Mouse (Mus musculus): ENCODE results near the gene Il20rb. TPM values are rescaled to one million over a fixed set of nuclear protein-coding genes. Genes with fewer than 3 reads are reported as not detected.

Il20rb gene
- polyA plus RNA-seq, 1 experiment from 2014 or later, result 1.5 TPM

DNA sequence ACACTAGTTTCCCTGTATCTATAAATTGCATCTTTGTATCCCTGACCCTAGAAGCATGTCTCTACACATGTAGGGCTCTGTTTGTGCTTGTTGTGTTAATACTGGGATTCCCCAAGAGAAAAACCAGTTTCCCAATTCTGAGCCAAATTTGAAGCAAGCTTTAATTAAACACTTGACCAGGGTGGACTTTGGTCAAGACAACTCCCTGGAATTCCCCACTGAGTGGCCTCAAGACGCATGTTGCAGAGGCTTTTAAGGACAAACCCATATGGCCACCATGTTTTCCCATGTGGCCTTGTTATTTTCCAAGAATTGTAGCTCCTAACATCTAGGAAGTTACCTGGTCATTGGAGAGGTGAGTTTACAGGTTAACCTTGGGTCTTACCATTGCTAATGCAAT lies 12.5 kb downstream of the Il20rb start:
- Histone ChIP-seq H3K27ac (ENCODE audit: low read length) (no peak overlapping the region), H3K36me3 (ENCODE audit: control insufficient read depth, insufficient read depth, low read length) (no peaks in the 10 kb centered on the region), H3K27me3 (ENCODE audit: control insufficient read depth, insufficient read depth, low read depth, low read length) (no peaks in the 10 kb centered on the region), H3K9ac (ENCODE audit: low read length) (no peak overlapping the region), H3K4me1 (replicated peaks; ENCODE audit: control insufficient read depth, insufficient read depth, low read length) (peaks cover 6% of the 10 kb centered on the region; the same call in 1 of the 2 replicates), H3K4me2 (ENCODE audit: low read depth, low read length) (no peak overlapping the region), H3K9me3 (ENCODE audit: control insufficient read depth, low read length) (peaks cover 5% of the 10 kb centered on the region), H3K4me3 (ENCODE audit: low read length) (no peak overlapping the region)
- ATAC-seq (ENCODE audit: low read depth), result no peak
- 94% methylated on average over 1 of the region's 1 CpGs for WGBS

DNA sequence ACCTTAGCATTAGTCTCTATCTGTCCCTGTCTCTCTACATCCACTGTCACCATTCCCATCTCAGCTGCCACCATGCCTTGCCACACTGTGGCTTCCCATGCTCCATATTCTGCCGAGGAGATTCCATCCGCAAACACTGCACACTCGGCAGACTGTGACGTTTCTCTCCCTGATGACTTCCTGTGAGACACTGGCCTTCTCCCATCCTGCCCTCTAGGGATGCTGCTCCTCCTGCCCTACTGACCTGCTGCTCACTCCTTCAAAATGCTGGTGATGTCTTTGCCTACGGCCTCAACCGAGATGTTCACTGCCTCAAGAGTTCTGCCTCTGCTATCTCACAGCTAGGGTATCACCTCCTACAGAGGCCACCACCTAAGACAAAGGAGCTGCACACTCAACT lies 13.2 kb downstream of the Il20rb start:
- no peak overlapping the region for H3K4me2 ChIP-seq (ENCODE audit: low read depth, low read length)
- 66% methylated on average over 6 of the region's 6 CpGs for WGBS
- H3K9ac ChIP-seq (ENCODE audit: low read length), result no peak overlapping the region
- no peaks in the 10 kb centered on the region for H3K36me3 ChIP-seq (ENCODE audit: control insufficient read depth, insufficient read depth, low read length)
- H3K9me3 ChIP-seq (ENCODE audit: control insufficient read depth, low read length), result peaks cover 5% of the 10 kb centered on the region
- H3K4me3 ChIP-seq (ENCODE audit: low read length), result no peak overlapping the region
- H3K27me3 ChIP-seq (ENCODE audit: control insufficient read depth, insufficient read depth, low read depth, low read length), result no peaks in the 10 kb centered on the region
- no peak overlapping the region for H3K27ac ChIP-seq (ENCODE audit: low read length)
- peaks cover 6% of the 10 kb centered on the region; the same call in 1 of the 2 replicates for H3K4me1 ChIP-seq (replicated peaks; ENCODE audit: control insufficient read depth, insufficient read depth, low read length)
- no peak for ATAC-seq (ENCODE audit: low read depth)

DNA sequence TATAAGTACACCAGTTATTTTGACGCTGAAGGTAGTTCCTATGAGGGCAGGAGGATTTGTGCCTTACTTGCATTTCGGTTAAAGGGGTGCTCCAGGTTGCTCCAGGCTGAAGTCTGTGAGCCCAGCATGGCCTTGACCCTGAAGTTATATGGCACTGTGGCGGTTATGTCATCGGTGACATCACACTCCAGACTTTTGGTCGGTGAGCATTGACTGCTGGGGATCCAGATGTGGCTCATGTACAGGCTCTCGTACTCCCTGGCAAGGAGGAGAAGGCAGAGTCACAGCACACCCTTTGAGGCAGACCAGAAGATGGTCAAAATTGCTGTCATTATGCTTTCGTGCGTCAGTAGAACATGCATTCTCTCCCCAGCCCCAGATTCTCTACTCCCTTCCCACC lies 13.7 kb downstream of the Il20rb start:
- Histone ChIP-seq H3K9ac (ENCODE audit: low read length) (no peak overlapping the region), H3K4me3 (ENCODE audit: low read length) (no peak overlapping the region), H3K27me3 (ENCODE audit: control insufficient read depth, insufficient read depth, low read depth, low read length) (no peaks in the 10 kb centered on the region), H3K27ac (ENCODE audit: low read length) (no peak overlapping the region), H3K4me2 (ENCODE audit: low read depth, low read length) (no peak overlapping the region), H3K9me3 (ENCODE audit: control insufficient read depth, low read length) (peaks cover 5% of the 10 kb centered on the region), H3K4me1 (replicated peaks; ENCODE audit: control insufficient read depth, insufficient read depth, low read length) (peaks cover 6% of the 10 kb centered on the region), H3K36me3 (ENCODE audit: control insufficient read depth, insufficient read depth, low read length) (no peaks in the 10 kb centered on the region)
- ATAC-seq (ENCODE audit: low read depth), result no peak
- WGBS, result 89% methylated on average over 8 of the region's 8 CpGs

DNA sequence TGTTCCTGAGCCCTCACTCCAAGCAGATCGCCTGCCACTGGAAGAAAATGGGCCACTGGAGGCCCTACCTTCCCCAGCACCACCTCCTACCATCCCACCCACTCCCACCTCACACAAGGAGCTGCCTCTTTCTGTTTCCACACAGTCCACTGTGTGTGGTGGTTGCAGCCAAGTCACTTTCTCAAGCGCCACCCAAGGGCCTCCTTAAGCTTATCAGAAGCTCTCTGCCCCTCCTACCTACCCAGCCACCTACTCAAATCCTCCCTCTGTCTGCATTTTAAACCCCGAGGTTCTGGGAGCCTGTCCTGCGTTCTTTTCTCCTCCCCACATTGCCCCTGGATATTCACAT lies 15.0 kb downstream of the Il20rb start:
- Histone ChIP-seq H3K27me3 (ENCODE audit: control insufficient read depth, insufficient read depth, low read depth, low read length) (no peaks in the 10 kb centered on the region), H3K4me1 (replicated peaks; ENCODE audit: control insufficient read depth, insufficient read depth, low read length) (peaks cover 10% of the 10 kb centered on the region), H3K4me2 (ENCODE audit: low read depth, low read length) (no peak overlapping the region), H3K36me3 (ENCODE audit: control insufficient read depth, insufficient read depth, low read length) (no peaks in the 10 kb centered on the region), H3K27ac (ENCODE audit: low read length) (no peak overlapping the region; the same call in 1 of the 2 replicates), H3K9ac (ENCODE audit: low read length) (no peak overlapping the region), H3K4me3 (ENCODE audit: low read length) (no peak overlapping the region), H3K9me3 (ENCODE audit: control insufficient read depth, low read length) (no peaks in the 10 kb centered on the region; the same call in 1 of the 2 replicates)
- WGBS, result 58% methylated on average over 4 of the region's 4 CpGs
- ATAC-seq (ENCODE audit: low read depth), result peak; percentile 55; the same call in 1 of the 2 replicates

DNA sequence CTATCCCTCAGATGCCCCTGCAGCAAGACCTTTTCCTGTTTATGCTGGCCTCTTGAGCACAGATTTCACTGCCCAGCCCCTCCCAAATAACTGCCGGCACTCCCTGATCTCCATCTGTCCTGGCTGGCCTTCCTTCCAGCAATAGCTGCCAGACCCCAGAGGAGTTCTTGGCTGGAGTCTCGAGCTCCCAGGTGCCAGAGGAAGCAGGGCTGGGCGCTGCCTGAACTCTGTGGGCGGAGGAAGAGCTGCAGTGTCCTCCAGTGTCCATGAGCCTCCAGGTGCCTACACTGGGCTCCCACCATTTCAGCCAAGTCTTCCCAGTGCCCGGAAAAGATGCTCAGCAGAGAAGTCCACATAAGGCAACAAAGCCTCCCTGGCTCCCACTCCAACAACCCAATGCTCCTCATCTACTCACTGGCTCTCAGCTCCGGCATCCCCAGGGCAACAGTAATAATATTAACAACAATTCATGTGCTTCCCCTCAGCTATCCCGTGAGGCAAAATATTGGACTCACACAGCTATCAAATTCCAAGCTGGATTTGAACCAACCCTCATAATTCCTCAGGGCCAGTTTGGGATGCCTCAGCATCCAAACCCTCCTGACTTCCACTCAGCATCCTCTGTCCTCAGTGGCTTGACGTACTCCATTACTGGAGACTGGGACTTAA lies 15.5 kb downstream of the Il20rb start:
- H3K36me3 ChIP-seq (ENCODE audit: control insufficient read depth, insufficient read depth, low read length), result peaks cover under 1% of the 10 kb centered on the region; the same call in 1 of the 2 replicates
- H3K9ac ChIP-seq (ENCODE audit: low read length), result no peak overlapping the region
- H3K4me3 ChIP-seq (ENCODE audit: low read length), result no peak overlapping the region
- H3K27me3 ChIP-seq (ENCODE audit: control insufficient read depth, insufficient read depth, low read depth, low read length), result no peaks in the 10 kb centered on the region
- peak overlapping the region; percentile 23 for H3K27ac ChIP-seq (ENCODE audit: low read length)
- no peaks in the 10 kb centered on the region for H3K9me3 ChIP-seq (ENCODE audit: control insufficient read depth, low read length)
- H3K4me2 ChIP-seq (ENCODE audit: low read depth, low read length), result no peak overlapping the region
- 53% methylated on average over 8 of the region's 8 CpGs for WGBS
- peaks cover 10% of the 10 kb centered on the region for H3K4me1 ChIP-seq (replicated peaks; ENCODE audit: control insufficient read depth, insufficient read depth, low read length)
- peak; percentile 78 for ATAC-seq (ENCODE audit: low read depth)

DNA sequence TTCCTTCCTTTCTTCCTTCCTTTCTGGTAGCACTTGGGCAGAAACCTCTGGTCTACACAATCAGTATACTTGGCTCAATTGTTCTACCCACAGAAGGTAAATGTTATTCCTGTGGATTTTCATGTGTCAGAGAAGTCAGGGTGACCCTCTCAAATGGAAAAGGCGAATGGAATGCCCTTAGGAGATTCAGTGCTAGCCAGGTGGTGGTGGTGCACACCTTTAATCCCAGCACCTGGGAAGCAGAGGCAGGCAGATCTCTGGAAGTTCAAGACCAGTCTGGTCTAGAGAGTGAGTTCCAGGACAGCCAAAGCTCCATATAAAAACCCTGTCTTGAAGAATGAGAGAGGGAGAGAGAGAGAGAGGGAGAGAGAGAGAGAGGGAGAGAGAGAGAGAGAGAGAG lies 16.4 kb downstream of the Il20rb start:
- Histone ChIP-seq H3K27me3 (ENCODE audit: control insufficient read depth, insufficient read depth, low read depth, low read length) (no peaks in the 10 kb centered on the region), H3K36me3 (ENCODE audit: control insufficient read depth, insufficient read depth, low read length) (peaks cover 2% of the 10 kb centered on the region), H3K9ac (ENCODE audit: low read length) (no peak overlapping the region), H3K4me2 (ENCODE audit: low read depth, low read length) (no peak overlapping the region), H3K27ac (ENCODE audit: low read length) (no peak overlapping the region), H3K9me3 (ENCODE audit: control insufficient read depth, low read length) (no peaks in the 10 kb centered on the region), H3K4me1 (replicated peaks; ENCODE audit: control insufficient read depth, insufficient read depth, low read length) (peaks cover 10% of the 10 kb centered on the region), H3K4me3 (ENCODE audit: low read length) (no peak overlapping the region)
- WGBS, result 63% methylated on average over 1 of the region's 1 CpGs
- no peak for ATAC-seq (ENCODE audit: low read depth)

DNA sequence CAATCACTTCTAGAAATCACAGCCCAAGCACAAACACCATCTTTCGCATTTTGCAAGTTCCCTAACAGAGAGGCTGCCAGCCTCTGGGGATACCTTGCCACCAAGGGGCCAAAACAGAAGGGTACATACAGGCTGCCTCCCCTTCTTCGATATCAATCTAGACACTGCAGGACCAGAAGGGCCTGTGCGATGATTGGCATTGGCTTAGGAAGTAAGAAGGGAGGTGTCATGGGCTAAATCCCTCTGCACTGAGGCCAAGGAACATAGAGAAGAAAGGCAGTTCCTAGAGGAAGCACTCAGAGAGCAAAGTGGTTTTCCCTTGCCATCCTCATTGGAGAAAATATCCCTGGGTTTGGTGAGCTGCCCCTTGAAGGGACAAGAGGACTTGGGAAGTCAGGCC lies 16.9 kb downstream of the Il20rb start:
- Histone ChIP-seq H3K4me2 (ENCODE audit: low read depth, low read length) (no peak overlapping the region), H3K27me3 (ENCODE audit: control insufficient read depth, insufficient read depth, low read depth, low read length) (no peaks in the 10 kb centered on the region), H3K27ac (ENCODE audit: low read length) (no peak overlapping the region), H3K4me3 (ENCODE audit: low read length) (no peak overlapping the region), H3K36me3 (ENCODE audit: control insufficient read depth, insufficient read depth, low read length) (peaks cover 2% of the 10 kb centered on the region), H3K4me1 (replicated peaks; ENCODE audit: control insufficient read depth, insufficient read depth, low read length) (peaks cover 10% of the 10 kb centered on the region), H3K9ac (ENCODE audit: low read length) (no peak overlapping the region), H3K9me3 (ENCODE audit: control insufficient read depth, low read length) (no peaks in the 10 kb centered on the region)
- no peak for ATAC-seq (ENCODE audit: low read depth)
- WGBS, result 90% methylated on average over 3 of the region's 3 CpGs

DNA sequence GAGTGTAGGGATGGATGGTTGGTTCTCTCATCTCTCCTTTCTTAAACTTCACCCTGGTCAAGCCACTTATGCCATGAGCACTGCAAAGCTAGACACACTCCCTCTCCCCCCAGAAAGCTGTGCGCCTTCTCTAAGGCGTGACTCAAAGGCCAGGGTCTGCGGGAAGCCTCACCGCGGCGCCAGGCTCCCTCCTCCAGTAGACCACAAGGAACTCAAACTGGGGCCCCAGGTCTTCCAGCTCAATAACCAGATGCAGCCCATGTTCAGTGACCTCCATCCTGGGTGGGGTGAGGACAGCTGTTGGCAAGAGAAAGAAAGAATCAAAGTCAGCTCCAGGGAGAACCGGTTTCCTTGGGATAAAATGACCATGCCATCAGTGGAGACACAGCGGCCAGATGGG lies 18.4 kb downstream of the Il20rb start:
- H3K4me3 ChIP-seq (ENCODE audit: low read length), result no peak overlapping the region
- H3K9me3 ChIP-seq (ENCODE audit: control insufficient read depth, low read length), result no peaks in the 10 kb centered on the region
- no peaks in the 10 kb centered on the region for H3K27me3 ChIP-seq (ENCODE audit: control insufficient read depth, insufficient read depth, low read depth, low read length)
- no peak overlapping the region for H3K27ac ChIP-seq (ENCODE audit: low read length)
- peaks cover 2% of the 10 kb centered on the region for H3K36me3 ChIP-seq (ENCODE audit: control insufficient read depth, insufficient read depth, low read length)
- H3K9ac ChIP-seq (ENCODE audit: low read length), result no peak overlapping the region
- H3K4me2 ChIP-seq (ENCODE audit: low read depth, low read length), result no peak overlapping the region
- ATAC-seq (ENCODE audit: low read depth), result no peak
- 93% methylated on average over 8 of the region's 8 CpGs for WGBS
- H3K4me1 ChIP-seq (replicated peaks; ENCODE audit: control insufficient read depth, insufficient read depth, low read length), result peaks cover 10% of the 10 kb centered on the region

DNA sequence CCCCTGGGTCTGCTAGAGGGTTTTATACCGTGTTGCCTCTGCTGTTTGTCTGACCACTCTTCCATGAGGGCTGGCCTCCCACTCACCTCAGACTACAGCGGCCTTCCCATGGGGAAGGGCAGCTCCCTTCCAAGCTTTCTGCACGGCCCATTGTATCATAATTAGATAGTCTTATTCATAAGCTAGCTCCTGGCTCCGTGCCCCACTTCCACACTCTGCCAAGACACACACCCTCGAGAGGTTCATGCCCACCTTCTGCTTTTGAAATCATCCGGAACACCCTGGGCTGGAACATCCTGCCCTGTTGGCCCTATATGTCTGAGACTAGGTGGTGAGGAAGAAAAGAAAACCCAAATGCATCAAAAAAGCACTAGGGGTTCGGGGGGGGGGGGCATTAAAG lies 18.9 kb downstream of the Il20rb start:
- ATAC-seq (ENCODE audit: low read depth), result peak; percentile 35; the same call in 1 of the 2 replicates
- H3K36me3 ChIP-seq (ENCODE audit: control insufficient read depth, insufficient read depth, low read length), result peaks cover 2% of the 10 kb centered on the region
- no peaks in the 10 kb centered on the region for H3K27me3 ChIP-seq (ENCODE audit: control insufficient read depth, insufficient read depth, low read depth, low read length)
- peaks cover 10% of the 10 kb centered on the region for H3K4me1 ChIP-seq (replicated peaks; ENCODE audit: control insufficient read depth, insufficient read depth, low read length)
- no peaks in the 10 kb centered on the region for H3K9me3 ChIP-seq (ENCODE audit: control insufficient read depth, low read length)
- H3K4me3 ChIP-seq (ENCODE audit: low read length), result no peak overlapping the region
- H3K27ac ChIP-seq (ENCODE audit: low read length), result no peak overlapping the region
- H3K9ac ChIP-seq (ENCODE audit: low read length), result no peak overlapping the region
- H3K4me2 ChIP-seq (ENCODE audit: low read depth, low read length), result no peak overlapping the region
- 53% methylated on average over 7 of the region's 7 CpGs for WGBS

DNA sequence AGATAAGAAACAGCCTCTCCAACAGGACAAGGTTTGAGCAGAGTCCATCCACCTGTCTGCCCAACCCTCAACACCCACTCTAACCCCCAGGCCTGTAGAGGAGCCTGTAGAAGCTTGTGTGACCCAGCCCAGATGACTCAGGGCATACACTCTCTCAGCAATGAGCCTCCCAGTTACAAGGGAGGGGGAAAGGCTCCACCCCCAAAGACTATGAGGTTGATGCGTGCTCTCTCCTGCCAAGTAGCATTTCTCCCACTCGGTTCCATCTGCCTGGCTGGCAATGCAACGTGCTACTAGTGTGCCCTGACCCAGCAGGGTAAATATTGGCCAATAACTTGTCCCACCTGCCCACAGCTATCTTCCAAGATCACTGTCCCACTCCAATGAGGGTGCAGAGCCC lies 19.8 kb downstream of the Il20rb start:
- Histone ChIP-seq H3K9me3 (ENCODE audit: control insufficient read depth, low read length) (no peaks in the 10 kb centered on the region), H3K27ac (ENCODE audit: low read length) (no peak overlapping the region), H3K36me3 (ENCODE audit: control insufficient read depth, insufficient read depth, low read length) (peaks cover 2% of the 10 kb centered on the region), H3K27me3 (ENCODE audit: control insufficient read depth, insufficient read depth, low read depth, low read length) (no peaks in the 10 kb centered on the region), H3K4me2 (ENCODE audit: low read depth, low read length) (no peak overlapping the region), H3K9ac (ENCODE audit: low read length) (no peak overlapping the region), H3K4me1 (replicated peaks; ENCODE audit: control insufficient read depth, insufficient read depth, low read length) (peaks cover 10% of the 10 kb centered on the region), H3K4me3 (ENCODE audit: low read length) (no peak overlapping the region)
- 48% methylated on average over 3 of the region's 3 CpGs for WGBS
- ATAC-seq (ENCODE audit: low read depth), result no peak

Data from lung, embryonic 16.5 days (tissue).